Mouse (Mus musculus) hindbrain, embryonic 16.5 days (tissue): ENCODE measurements at regions not wholly inside any gene's neighbourhood (a gene's known extent, or its start where the extent isn't known, plus 50 kb on each side); places are given as distances from the start of the nearest gene placed in this dataset.
"Not testable (repeated sequence)": the region's sequence is repeated elsewhere in the genome, so short reads cannot be mapped to it uniquely, and the experiment has no call there.

ENCODE experiments used
- ATAC-seq: fragments of 200-750 bp; cut with Nextera tagmentation; 2 replicates; pipeline ENCODE4 v1.8.0; 2017; ENCODE audit warnings: moderate TSS enrichment, moderate library complexity
- H3K27ac ChIP-seq: fragments of 300-500 bp; sonication (generic); 2 replicates; pipeline ENCODE4 v1.5.1; 2014; ENCODE audit warnings: low read depth, mild to moderate bottlenecking, control low read depth, low read length, moderate library complexity
- H3K27me3 ChIP-seq: fragments of 300-500 bp; sonication (generic); replicated peaks from 2 replicates; pipeline ENCODE4 v1.6.1; 2014; ENCODE audit warnings: low read length; ENCODE audit not compliant: control insufficient read depth, insufficient read depth
- H3K36me3 ChIP-seq: fragments of 300-500 bp; sonication (generic); 2 replicates; pipeline ENCODE4 v1.6.1; 2014; ENCODE audit warnings: mild to moderate bottlenecking, low read length, moderate library complexity, mixed read lengths; ENCODE audit not compliant: control insufficient read depth, insufficient read depth
- H3K4me1 ChIP-seq: fragments of 300-500 bp; sonication (generic); 2 replicates; pipeline ENCODE4 v1.6.1; 2014; ENCODE audit warnings: low read depth, low read length; ENCODE audit not compliant: control insufficient read depth, insufficient read depth
- H3K4me2 ChIP-seq: fragments of 300-500 bp; sonication (generic); 2 replicates; pipeline ENCODE4 v1.6.1; 2014; ENCODE audit warnings: mild to moderate bottlenecking, low read length, control low read depth, moderate library complexity
- H3K4me3 ChIP-seq: fragments of 300-500 bp; sonication (generic); 2 replicates; pipeline ENCODE4 v1.5.1; 2014; ENCODE audit warnings: mild to moderate bottlenecking, low read length, control low read depth, moderate library complexity
- H3K9ac ChIP-seq: fragments of 300-500 bp; sonication (generic); 2 replicates; pipeline ENCODE4 v1.6.1; 2014; ENCODE audit warnings: low read depth, mild to moderate bottlenecking, control low read depth, low read length, moderate library complexity
- H3K9me3 ChIP-seq: fragments of 300-500 bp; sonication (generic); 2 replicates; pipeline ENCODE4 v1.6.1; 2014; ENCODE audit warnings: mild to moderate bottlenecking, low read length, moderate library complexity; ENCODE audit not compliant: control insufficient read depth
- WGBS: fragments of 180-500 bp; shearing (Covaris S2); extraction: QIAGEN DNeasy Blood & Tissue Kit; methylation state at CpG from one replicate; pipeline ENCODE4 v1.1.7; 2014; 5-methylcytosine and 5-hydroxymethylcytosine counted together

GRCm38 (mm10) chr1:117051311-117051710 is 248.5 kb downstream of the Gm19965 start:
- ATAC-seq, H3K9me3 ChIP-seq, H3K4me2 ChIP-seq, H3K9ac ChIP-seq, H3K4me3 ChIP-seq, H3K36me3 ChIP-seq, H3K4me1 ChIP-seq, H3K27me3 ChIP-seq, H3K27ac ChIP-seq: not testable (repeated sequence)
- 82% methylated on average over 3 of the region's 3 CpGs for WGBS

DNA sequence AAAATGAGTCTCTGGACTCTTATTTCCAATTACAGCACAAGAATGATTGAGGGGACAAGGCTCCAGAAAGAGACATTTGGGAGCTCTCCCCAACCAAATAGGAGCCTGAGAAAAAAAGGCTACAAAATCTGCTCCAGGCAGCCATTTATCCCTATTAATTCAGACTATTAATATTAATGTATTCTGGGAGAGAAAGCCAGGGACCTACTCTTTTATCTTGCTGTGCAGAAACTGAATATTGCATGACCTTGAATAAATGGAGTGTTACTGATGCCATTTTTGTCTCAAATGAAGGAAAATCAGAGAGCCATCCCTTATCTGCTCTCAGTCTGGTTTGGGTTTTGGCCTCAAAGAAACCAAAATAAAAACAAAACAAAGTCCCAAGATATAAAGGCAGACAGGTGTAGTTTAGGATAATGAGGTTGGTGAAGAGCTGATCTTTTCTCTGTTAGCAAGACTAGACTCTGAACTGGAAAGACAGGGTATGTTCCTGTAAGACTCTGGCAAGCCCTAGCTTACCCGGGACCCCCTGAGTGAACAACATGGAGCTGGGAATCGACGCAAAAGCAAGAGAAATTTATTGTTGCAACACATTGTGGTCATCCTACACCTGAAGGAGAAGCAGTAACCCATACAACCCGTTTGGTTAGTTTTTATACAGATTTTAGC is 264.5 kb downstream of the Gm19965 start:
- Histone ChIP-seq H3K27me3 (no peaks in the 10 kb centered on the region), H3K4me3 (no peak overlapping the region), H3K9me3 (no peaks in the 10 kb centered on the region), H3K4me1 (no peaks in the 10 kb centered on the region), H3K27ac (peak overlapping the region; percentile 5; the same call in 1 of the 2 replicates), H3K9ac (no peak overlapping the region), H3K4me2 (no peak overlapping the region), H3K36me3 (no peaks in the 10 kb centered on the region)
- WGBS = 77% methylated on average over 4 of the region's 4 CpGs
- peak; percentile 48; the same call in 1 of the 2 replicates for ATAC-seq

GRCm38 (mm10) chr1:117087136-117087535 is 284.4 kb downstream of the Gm19965 start:
- 57% methylated on average over 3 of the region's 3 CpGs for WGBS
- Histone ChIP-seq H3K27ac (no peak overlapping the region), H3K27me3 (no peaks in the 10 kb centered on the region), H3K4me1 (no peaks in the 10 kb centered on the region), H3K4me2 (no peak overlapping the region), H3K36me3 (no peaks in the 10 kb centered on the region), H3K9me3 (no peaks in the 10 kb centered on the region), H3K4me3 (no peak overlapping the region), H3K9ac (no peak overlapping the region)
- ATAC-seq = no peak

DNA sequence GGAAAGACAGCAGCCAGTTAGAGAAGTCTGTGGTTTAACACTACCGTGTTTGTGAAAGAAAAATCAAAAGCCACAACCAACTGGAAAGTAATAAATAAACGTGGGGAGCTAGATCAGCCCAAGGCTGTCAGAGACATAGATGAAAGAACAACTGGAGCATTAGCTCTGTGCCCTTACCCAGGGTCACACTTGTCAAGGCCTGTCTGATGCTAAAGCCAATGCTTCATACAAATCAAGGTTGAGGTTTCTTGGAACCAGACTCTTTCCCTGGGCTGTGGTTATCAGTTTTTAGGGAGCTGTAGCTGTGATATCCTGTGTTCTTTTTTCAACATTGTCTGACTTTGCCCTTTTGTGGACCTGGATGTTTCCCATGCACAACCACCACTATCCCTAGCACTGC is 308.7 kb downstream of the Gm19965 start:
- no peaks in the 10 kb centered on the region for H3K4me1 ChIP-seq
- H3K9ac ChIP-seq = no peak overlapping the region
- WGBS = 69% methylated on average over 2 of the region's 2 CpGs
- no peak overlapping the region for H3K4me2 ChIP-seq
- no peak for ATAC-seq
- H3K4me3 ChIP-seq = no peak overlapping the region
- H3K27ac ChIP-seq = no peak overlapping the region
- no peaks in the 10 kb centered on the region for H3K27me3 ChIP-seq
- no peaks in the 10 kb centered on the region for H3K36me3 ChIP-seq
- H3K9me3 ChIP-seq = no peaks in the 10 kb centered on the region

- 96% methylated on average over 4 of the region's 4 CpGs for WGBS
- H3K4me3 ChIP-seq = no peak overlapping the region
- no peak for ATAC-seq
- H3K36me3 ChIP-seq = no peaks in the 10 kb centered on the region
- no peak overlapping the region for H3K27ac ChIP-seq
- no peak overlapping the region for H3K9ac ChIP-seq
- H3K4me2 ChIP-seq = no peak overlapping the region
- H3K27me3 ChIP-seq = no peaks in the 10 kb centered on the region
- no peaks in the 10 kb centered on the region for H3K9me3 ChIP-seq
- H3K4me1 ChIP-seq = no peaks in the 10 kb centered on the region
Observed at GRCm38 (mm10) chr1:117113918-117114317, 311.1 kb downstream of the Gm19965 start.

GRCm38 (mm10) chr1:117122965-117123364 is 320.2 kb downstream of the Gm19965 start:
- WGBS = 24% methylated on average over 2 of the region's 2 CpGs
- no peak overlapping the region for H3K27ac ChIP-seq
- no peak for ATAC-seq
- no peak overlapping the region for H3K4me2 ChIP-seq
- H3K9me3 ChIP-seq = no peaks in the 10 kb centered on the region
- no peak overlapping the region for H3K9ac ChIP-seq
- H3K27me3 ChIP-seq = no peaks in the 10 kb centered on the region
- no peaks in the 10 kb centered on the region for H3K36me3 ChIP-seq
- no peak overlapping the region for H3K4me3 ChIP-seq
- H3K4me1 ChIP-seq = no peaks in the 10 kb centered on the region
